Mouse (Mus musculus) brain, embryonic 14.5 days (tissue): ENCODE measurements around the gene Spata5. TPM values are rescaled to one million over a fixed set of nuclear protein-coding genes. Genes with fewer than 3 reads are reported as not detected.

Source experiments
- DNase-seq: peaks from one replicate; pipeline ENCODE4 v3.0.0-alpha.2; 2011; ENCODE audit warnings: low read depth
- CTCF ChIP-seq: fragments of 200-500 bp; IDR thresholded peaks from 2 replicates; pipeline ENCODE4 v1.5.1; 2012; ENCODE audit warnings: inconsistent platforms, mild to moderate bottlenecking, moderate library complexity, borderline replicate concordance; ENCODE audit not compliant: insufficient read depth, insufficient read length; ENCODE audit errors: extremely low read depth
- POLR2A ChIP-seq: fragments of 200-500 bp; IDR thresholded peaks from 2 replicates; pipeline ENCODE4 v1.6.1; 2012; ENCODE audit warnings: mild to moderate bottlenecking, inconsistent platforms, borderline replicate concordance; ENCODE audit not compliant: poor library complexity, insufficient read depth, insufficient read length, severe bottlenecking; ENCODE audit errors: extremely low read depth
- polyA plus RNA-seq: library from polyadenylated mRNA; depleted of rRNA; stranded (reverse); fragments of >200 nt; gene quantifications from 2 replicates; pipeline ENCODE4 v1.2.3, GENCODE M21; 2012

Gene Spata5
- polyA plus RNA-seq, 1 experiment, result 12.3 TPM

GRCm38 (mm10) chr3:37426069-37426468 lies 6.4 kb downstream of the Spata5 start:
- TF ChIP-seq POLR2A, result no peak
- DNase-seq, result no peak

- no peak for DNase-seq
- TF ChIP-seq CTCF (no peak), POLR2A (no peak)
Measured at GRCm38 (mm10) chr3:37430359-37430758, 10.7 kb downstream of the Spata5 start.

DNA sequence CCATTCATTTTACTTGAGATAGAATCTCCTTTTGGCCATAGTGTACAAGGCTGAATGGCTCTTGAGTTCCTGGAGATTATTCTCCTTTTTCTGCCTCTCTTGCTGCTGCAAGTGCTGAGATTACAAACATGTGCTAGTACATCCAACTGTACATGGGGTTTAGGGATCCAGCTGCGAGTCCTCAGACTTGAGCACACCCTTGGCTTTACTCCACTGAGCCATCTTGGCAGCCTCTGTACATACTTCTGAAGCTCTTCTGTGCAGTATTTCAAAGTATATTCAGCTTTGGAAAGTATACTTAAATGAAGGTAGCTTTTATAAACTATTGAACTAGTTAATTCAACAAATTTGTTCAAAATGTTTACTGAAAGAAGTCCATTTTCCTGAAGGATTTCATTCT lies 20.1 kb downstream of the Spata5 start:
- DNase-seq, result no peak
- TF ChIP-seq POLR2A, result no peak
- no peak for TF ChIP-seq CTCF

DNA sequence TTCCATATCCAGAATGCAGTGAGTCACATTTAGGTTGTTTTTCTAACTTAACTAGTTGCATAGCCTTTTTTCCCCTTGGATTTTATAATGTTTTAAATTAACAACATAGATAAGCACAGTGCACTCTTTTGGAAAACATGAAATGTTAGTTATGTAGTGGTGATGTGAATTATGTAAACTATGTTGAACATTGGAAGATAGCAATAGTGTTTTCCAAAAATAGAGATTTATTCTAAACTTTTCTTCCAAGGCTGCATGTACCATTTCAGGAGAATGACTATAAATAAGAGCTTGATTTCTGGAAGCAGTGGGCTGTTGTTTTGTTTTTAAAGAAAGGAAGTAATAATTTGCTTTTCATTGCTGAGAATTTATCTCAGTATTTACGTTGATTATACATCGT lies 23.7 kb downstream of the Spata5 start:
- TF ChIP-seq POLR2A (no peak), CTCF (no peak)
- no peak for DNase-seq

DNA sequence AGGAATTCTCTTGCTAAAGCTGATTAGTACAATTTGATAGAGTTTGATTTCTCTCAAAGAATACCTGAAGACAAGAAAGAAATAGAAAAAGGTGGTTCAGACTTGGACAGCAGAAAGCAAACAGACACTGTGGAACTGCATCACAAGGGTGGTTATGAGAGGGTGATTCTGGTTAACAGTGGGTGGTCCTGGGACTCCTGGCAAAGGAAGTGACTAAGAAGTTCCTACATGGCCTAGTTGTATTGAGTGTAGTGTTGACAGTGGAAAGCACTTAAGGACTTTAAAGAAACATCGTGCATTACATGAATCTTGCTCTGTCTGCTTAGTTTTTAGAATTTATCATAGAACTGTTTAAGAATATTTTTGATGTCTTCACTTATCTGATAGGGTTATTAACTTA lies 36.3 kb downstream of the Spata5 start:
- TF ChIP-seq POLR2A (no peak), CTCF (no peak)
- no peak for DNase-seq

- DNase-seq, result peak; percentile 74
- TF ChIP-seq CTCF, result peak; percentile 67; the same call in 1 of the 2 replicates
- no peak for TF ChIP-seq POLR2A
Measured at GRCm38 (mm10) chr3:37468170-37468569, 48.5 kb downstream of the Spata5 start.

- no peak for TF ChIP-seq POLR2A
- no peak for TF ChIP-seq CTCF
- no peak for DNase-seq
Measured at GRCm38 (mm10) chr3:37469353-37469752, 49.7 kb downstream of the Spata5 start.

- TF ChIP-seq CTCF, result no peak
- TF ChIP-seq POLR2A, result no peak
- no peak for DNase-seq
Measured at GRCm38 (mm10) chr3:37470867-37471266, 51.2 kb downstream of the Spata5 start.

GRCm38 (mm10) chr3:37472461-37472860 lies 52.8 kb downstream of the Spata5 start:
- DNase-seq, result peak; percentile 48

DNA sequence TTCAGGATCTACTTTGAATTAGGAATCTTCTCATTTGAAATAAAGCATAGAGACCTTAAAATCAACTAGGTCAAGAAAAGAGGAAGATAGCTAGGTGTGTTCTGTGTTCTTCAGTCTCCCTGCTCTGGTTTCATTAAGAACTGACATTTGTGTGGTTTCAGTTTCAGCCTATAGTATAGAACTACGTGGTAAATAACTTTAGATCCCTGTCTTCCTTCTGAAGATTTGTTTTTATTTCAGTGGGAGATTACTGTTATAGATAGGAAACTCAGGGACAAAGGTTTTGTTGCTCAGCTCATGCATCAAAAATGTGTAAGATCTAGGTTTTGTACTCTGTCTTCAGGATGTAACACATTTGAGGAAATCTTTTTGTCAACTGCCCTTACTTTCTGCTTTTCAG lies 56.8 kb downstream of the Spata5 start:
- DNase-seq, result no peak
- TF ChIP-seq POLR2A (no peak), CTCF (no peak)

More at GRCm38 (mm10) chr3:37472461-37472860, 52.8 kb downstream of the Spata5 start:
- TF ChIP-seq CTCF (no peak), POLR2A (no peak)

DNA sequence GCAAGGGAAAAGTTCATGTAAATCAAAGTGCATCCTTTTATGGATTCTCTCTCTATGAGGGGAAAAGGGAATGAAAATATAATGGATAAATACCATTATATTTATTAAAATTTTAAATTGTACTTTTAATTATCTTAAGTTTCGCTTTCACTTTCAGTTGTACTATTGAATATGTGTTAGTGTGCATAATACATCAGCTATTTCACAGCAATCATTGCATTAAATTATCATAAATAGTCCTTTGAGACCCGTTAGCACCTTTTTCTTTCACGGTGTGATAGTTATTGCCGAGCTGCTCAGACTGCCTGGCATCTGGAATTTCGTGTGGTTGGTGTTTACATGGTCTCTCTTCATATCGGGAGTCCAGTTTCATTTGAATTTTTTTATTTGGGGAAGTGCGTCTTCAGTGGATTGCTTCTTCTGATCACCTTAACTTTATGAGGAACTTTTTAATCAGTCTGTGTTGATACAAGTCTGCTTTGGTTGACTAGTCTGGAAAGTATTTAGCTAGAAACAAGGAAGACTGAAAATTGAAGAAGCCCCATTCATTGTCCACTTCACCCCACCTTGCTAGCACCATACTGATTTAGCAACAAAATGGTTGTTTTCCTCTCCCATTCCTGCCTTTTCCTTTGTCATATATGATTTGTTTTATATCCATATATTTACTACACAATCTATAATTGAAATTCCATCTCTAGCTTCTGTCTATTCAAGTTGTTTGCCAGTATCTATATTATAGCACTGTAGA lies 57.9 kb downstream of the Spata5 start:
- peak; percentile 26 for DNase-seq
- TF ChIP-seq CTCF (no peak), POLR2A (no peak)

DNA sequence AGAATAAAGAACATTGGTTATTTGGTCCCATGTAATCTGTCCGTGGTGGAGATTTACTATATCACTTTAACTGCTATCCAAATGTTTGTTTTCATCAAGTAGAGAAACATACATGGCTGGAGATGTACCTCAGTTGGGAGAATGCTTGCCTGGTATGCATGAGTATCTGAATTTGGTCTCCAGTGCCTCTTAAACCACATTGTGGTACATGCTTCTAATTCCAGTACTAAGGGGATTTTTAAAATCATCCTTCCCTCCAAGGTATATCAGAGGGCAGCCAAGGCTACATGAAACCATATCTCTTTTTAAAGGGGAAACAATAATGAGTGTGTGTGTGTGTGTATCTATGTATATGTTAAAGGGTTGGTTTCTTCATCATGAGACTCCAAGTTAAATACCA lies 60.1 kb downstream of the Spata5 start:
- TF ChIP-seq POLR2A (no peak), CTCF (no peak)
- no peak for DNase-seq
